Mouse (Mus musculus): ENCODE data around the gene Fam19a3. TPM values are rescaled to one million over a fixed set of nuclear protein-coding genes. Genes with fewer than 3 reads are reported as not detected.
"Not testable (repeated sequence)": the region's sequence is repeated elsewhere in the genome, so short reads cannot be mapped to it uniquely, and the experiment has no call there.

The Fam19a3 gene
- total RNA-seq, 4 experiments from 2014 or later, result 0.52 to 2.2 (median 1.1) TPM

DNA sequence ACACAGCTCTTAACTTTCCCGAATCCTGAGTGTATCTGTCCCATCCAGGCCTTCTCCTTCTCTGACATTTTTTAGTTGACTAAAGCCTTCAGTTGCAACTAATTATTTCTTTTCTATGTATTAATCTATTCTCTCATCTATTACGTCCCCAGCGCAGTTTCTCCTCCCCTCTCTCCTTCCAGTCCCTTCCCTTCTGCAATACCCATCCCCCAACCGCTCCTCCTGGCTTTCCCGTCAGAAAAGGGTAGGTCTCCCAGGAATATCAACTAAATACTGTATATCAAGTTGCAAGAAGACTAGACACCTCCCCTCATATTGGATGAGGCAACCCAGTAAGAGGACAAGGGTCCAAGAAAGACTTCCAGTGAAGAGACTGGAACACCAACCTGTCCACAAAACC is 22.8 kb downstream of the Fam19a3 start:
- DNase-seq, result no peak

DNA sequence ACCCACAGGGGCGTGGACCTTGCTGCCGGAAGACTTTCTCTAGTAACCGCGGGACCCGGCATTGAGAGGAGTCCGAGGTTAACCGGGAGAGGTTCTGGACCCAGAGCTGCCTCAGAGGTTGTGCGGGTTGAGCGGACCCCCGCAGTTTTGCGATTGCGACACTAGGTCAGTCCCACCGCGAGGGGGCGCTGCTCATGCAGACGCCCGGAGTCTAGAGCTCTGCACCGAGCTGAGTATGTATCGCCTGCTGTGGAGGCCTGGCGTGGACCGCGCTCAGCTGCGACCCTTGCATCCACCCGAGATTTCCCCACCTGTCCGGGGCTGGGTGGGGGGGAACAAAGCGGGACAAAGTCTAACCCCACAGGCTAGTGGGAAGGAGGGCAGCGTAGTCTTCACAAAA is 23.2 kb downstream of the Fam19a3 start:
- peak; percentile 26 for DNase-seq

DNA sequence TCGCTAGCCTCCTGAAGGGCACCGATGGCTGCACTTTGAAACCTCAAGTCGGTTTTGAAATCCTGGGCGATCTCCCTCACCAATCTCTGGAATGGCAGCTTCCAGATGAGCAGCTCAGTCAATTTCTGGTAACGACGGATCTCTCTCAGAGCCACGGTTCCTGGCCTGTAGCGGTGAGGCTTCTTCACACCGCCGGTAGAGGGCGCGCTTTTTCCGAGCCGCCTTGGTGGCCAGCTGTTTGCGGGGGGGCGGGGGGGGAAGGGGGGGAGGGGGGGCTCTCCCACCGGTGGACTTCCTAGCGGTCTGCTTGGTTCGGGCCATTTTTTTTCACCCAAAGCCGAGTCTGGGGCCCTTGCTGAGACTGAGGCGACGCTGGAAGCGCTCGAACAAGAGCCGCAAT is 28.8 kb downstream of the Fam19a3 start:
- DNase-seq, result not testable (repeated sequence)

DNA sequence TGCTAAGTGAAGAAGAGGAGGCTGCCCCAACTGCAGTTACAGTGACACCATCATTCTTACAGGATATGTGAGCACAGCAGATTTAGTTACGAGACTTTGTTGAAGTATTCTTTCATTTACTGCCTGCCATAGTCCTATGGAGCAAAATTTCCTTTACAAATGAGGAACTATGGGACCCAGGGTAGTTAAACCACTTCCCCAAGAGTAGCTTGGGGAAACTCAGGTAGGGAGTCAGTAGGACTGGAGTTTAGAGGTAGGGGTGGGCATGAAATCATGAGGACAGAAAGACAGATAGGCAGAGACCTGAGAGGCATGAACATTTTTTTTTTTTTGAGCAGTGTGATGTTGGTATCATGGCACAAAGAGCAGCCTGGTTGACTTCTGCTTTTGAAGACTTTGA is 37.8 kb downstream of the Fam19a3 start:
- DNase-seq, result no peak

DNA sequence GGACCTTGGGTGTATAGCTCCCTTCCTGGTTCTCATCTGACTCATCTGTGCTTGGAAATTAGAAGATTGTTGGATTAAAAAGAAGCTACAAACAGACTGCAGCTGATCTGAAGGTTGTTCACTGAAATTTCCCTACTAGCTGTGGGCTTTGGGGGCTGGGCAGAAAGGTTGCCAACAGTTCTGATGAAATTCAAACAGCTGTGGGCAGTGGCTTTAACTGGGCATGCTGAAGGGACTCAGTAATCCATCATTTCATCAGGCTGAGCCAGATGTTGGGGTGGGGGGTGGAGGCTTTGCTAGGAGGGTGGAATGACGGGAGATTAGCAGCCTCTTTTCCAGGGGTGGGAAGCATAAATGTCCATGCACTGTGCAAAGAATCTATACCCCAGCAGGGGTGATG is 38.5 kb downstream of the Fam19a3 start:
- DNase-seq, result no peak

DNA sequence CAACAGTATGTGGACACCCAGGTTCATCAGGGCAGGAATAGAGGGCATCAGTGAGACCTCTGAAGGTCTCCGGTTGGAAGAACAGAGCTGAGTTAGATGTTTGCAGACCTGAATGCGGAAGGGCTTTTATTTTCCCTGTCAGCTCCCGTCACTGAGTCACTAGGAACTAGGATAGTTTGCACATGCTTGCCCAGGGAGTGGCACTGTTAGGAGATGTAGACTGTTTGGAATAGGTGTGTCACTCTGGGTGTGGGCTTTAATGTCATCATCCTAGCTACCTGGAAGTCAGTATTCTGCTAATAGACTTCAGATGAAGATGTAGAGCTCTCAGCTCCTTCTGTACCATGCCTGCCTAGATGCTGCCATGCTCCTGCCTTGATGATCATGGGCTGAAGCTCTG is 39.7 kb downstream of the Fam19a3 start:
- no peak for DNase-seq

DNA sequence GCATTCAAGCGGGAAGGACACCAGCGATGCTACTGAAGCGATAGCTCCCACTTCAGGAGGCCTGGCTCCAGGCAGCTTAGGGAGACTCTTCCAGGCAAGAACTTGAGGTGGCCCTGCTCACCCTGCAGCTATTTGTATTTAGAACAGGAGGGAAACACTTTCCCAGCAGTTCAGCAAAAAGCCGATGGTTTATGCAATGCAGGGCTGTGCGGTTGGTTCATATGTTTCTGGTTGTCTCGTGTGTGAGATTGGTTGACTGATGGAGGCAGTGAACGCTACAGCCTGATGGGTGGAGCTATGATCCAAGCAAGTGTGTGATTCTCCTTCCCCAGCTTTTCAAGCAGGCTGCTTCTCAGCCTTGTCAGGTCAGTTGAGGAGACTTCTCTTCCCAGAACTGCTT is 47.0 kb downstream of the Fam19a3 start:
- no peak for DNase-seq

DNA sequence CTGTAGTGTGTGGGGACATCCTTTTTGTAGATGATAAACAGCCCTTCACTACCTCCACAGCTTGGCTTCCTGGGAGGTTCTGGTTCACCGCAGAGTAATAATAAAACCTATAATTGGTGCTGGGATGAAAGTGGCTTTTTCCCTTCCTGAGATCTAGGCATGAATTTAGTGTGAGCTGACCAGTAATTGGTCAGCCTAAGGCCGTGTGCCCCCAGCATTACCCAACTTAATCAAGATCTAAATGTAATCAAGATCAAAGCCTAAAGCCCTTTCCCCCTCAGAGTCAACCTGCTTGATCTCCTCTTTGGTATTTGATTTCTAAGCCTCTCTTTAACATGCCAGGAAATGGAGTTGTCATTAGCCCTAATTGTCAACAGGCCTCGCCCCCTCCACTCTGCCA is 48.7 kb downstream of the Fam19a3 start:
- DNase-seq, result no peak

DNA sequence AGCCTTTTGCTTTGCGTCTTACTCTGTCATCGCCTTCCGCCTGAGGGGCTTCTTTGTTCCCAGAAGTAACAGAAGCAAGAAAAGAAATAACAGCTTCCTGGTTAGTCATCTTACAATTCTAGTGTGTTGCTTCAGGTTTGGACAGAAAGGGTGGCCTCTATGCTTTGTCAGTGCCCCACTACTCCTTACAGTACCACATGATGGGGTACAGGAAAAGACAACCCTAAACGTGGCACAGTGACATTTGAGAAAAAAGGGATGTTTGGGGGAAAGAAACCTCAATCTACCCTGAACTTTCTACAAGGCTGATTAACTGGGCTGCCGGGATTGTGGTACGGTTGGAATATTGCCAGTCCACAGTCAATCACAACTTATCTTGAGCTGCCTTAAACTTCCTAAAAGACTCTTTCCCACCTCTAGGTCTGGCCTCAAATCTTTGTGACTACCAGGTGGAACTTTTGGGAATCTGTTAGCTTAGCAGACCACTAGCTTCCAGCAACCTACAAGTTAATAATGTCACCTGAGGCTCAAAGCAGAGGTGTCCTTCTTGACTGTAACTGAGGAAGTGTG is 52.3 kb downstream of the Fam19a3 start:
- no peak for DNase-seq

Other genes starting within 250 kb of the Fam19a3 start
- 10 to 100 TPM; 17.5 to 29.1 (median 23.5) TPM for gene Slc16a1, start 143.2 kb downstream of the Fam19a3 start, total RNA-seq (2022)
- 10 to 100 TPM in 2 of 4 experiments, 1 to 10 TPM in 2; 3.9 to 12.9 (median 9.3) TPM for gene Ppm1j, start 784 bp downstream of the Fam19a3 start, total RNA-seq (2022)
- gene Rhoc, start 6.5 kb upstream of the Fam19a3 start, total RNA-seq (2022), result 100 to 1,000 TPM; 116 to 131 (median 124) TPM
- 10 to 100 TPM; 19.8 to 26.6 (median 23.7) TPM for gene Mov10, start 36.7 kb upstream of the Fam19a3 start, total RNA-seq (2022)
- gene St7l, start 82.2 kb upstream of the Fam19a3 start, total RNA-seq (2022), result 10 to 100 TPM; 40.4 to 54.6 (median 43.9) TPM
- gene Capza1, start 82.7 kb upstream of the Fam19a3 start, total RNA-seq (2022), result 10 to 100 TPM; 59.2 to 71.1 (median 63.4) TPM
- gene Wnt2b, start 180.1 kb upstream of the Fam19a3 start, total RNA-seq (2022), result 10 to 100 TPM; 21.8 to 30.9 (median 26.2) TPM